Mouse (Mus musculus) hindbrain, embryonic 10.5 days (tissue): ENCODE data around the gene Cbx7. TPM values are rescaled to one million over a fixed set of nuclear protein-coding genes. Genes with fewer than 3 reads are reported as not detected.
"Not testable (repeated sequence)": the region's sequence is repeated elsewhere in the genome, so short reads cannot be mapped to it uniquely, and the experiment has no call there.

ENCODE experiments used
- DNase-seq: peaks from one replicate; pipeline ENCODE4 v3.0.0-alpha.2; 2017; ENCODE audit warnings: low spot score
- H3K27ac ChIP-seq: fragments of 300-500 bp; sonication (generic); 2 replicates; pipeline ENCODE4 v1.5.1; 2016; ENCODE audit warnings: mild to moderate bottlenecking, moderate library complexity
- H3K27me3 ChIP-seq: fragments of 300-500 bp; sonication (generic); 2 replicates; pipeline ENCODE4 v1.6.1; 2016; ENCODE audit warnings: mild to moderate bottlenecking; ENCODE audit not compliant: poor library complexity, insufficient read depth, severe bottlenecking
- H3K36me3 ChIP-seq: fragments of 300-500 bp; sonication (generic); 2 replicates; pipeline ENCODE4 v1.6.1; 2016; ENCODE audit warnings: mild to moderate bottlenecking, moderate library complexity
- H3K4me1 ChIP-seq: fragments of 300-500 bp; sonication (generic); replicated peaks from 2 replicates; pipeline ENCODE4 v1.6.1; 2016; ENCODE audit warnings: mild to moderate bottlenecking
- H3K4me3 ChIP-seq: fragments of 300-500 bp; sonication (generic); 2 replicates; pipeline ENCODE4 v1.5.1; 2016; ENCODE audit warnings: mild to moderate bottlenecking, moderate library complexity
- H3K9me3 ChIP-seq: fragments of 300-500 bp; sonication (generic); 2 replicates; pipeline ENCODE4 v1.6.1; 2016; ENCODE audit warnings: mild to moderate bottlenecking, moderate library complexity
- WGBS: fragments of 180-500 bp; shearing (Covaris S2); methylation state at CpG from one replicate; pipeline ENCODE4 v1.1.7; 2016; 5-methylcytosine and 5-hydroxymethylcytosine counted together
- polyA plus RNA-seq: library from polyadenylated mRNA; unstranded; fragments of >200 nt; fragmentation: Nextera tagmentation; extraction: Ambion mirVana; gene quantifications from 2 replicates; pipeline ENCODE4 v1.2.1, GENCODE M21; 2016

The Cbx7 gene
- polyA plus RNA-seq, 1 experiment from 2014 or later: 2.4 TPM

GRCm38 (mm10) chr15:79905211-79905610 is 65.7 kb downstream of the Cbx7 start:
- DNase-seq: no peak
- 65% methylated on average over 12 of the region's 12 CpGs for WGBS

GRCm38 (mm10) chr15:79904678-79905077 is 66.2 kb downstream of the Cbx7 start:
- WGBS: 85% methylated on average over 11 of the region's 11 CpGs
- not testable (repeated sequence) for DNase-seq

More at GRCm38 (mm10) chr15:79905211-79905610, 65.7 kb downstream of the Cbx7 start:
- no peaks in the 10 kb centered on the region for H3K9me3 ChIP-seq
- no peaks in the 10 kb centered on the region for H3K36me3 ChIP-seq
- no peak overlapping the region for H3K4me3 ChIP-seq
- H3K27me3 ChIP-seq: peaks cover 17% of the 10 kb centered on the region; the same call in 1 of the 2 replicates
- H3K4me1 ChIP-seq: peaks cover 11% of the 10 kb centered on the region
- 0 out of 2 replicates have a peak overlapping the region, but pooled peaks have one; percentile 45 for H3K27ac ChIP-seq

GRCm38 (mm10) chr15:79903963-79904362 is 67.0 kb downstream of the Cbx7 start:
- no peak for DNase-seq
- no peaks in the 10 kb centered on the region for H3K36me3 ChIP-seq
- H3K4me1 ChIP-seq: peaks cover 11% of the 10 kb centered on the region
- H3K4me3 ChIP-seq: no peak overlapping the region
- no peaks in the 10 kb centered on the region for H3K9me3 ChIP-seq
- no peak overlapping the region for H3K27ac ChIP-seq
- peaks cover 17% of the 10 kb centered on the region; the same call in 1 of the 2 replicates for H3K27me3 ChIP-seq

More at GRCm38 (mm10) chr15:79904678-79905077, 66.2 kb downstream of the Cbx7 start:
- H3K36me3 ChIP-seq, H3K9me3 ChIP-seq, H3K4me3 ChIP-seq: not testable (repeated sequence)
- Histone ChIP-seq H3K27me3 (peaks cover 17% of the 10 kb centered on the region; the same call in 1 of the 2 replicates), H3K4me1 (peaks cover 11% of the 10 kb centered on the region), H3K27ac (peak overlapping the region; percentile 45; the same call in 1 of the 2 replicates)

- DNase-seq, H3K9me3 ChIP-seq, H3K27ac ChIP-seq, H3K36me3 ChIP-seq, H3K4me3 ChIP-seq: not testable (repeated sequence)
- Histone ChIP-seq H3K27me3 (peaks cover 17% of the 10 kb centered on the region; the same call in 1 of the 2 replicates), H3K4me1 (peaks cover 11% of the 10 kb centered on the region)
- WGBS: 91% methylated on average over 8 of the region's 8 CpGs
Observed at GRCm38 (mm10) chr15:79903081-79903480, 67.8 kb downstream of the Cbx7 start.

GRCm38 (mm10) chr15:79901399-79901798 is 69.5 kb downstream of the Cbx7 start:
- H3K36me3 ChIP-seq: no peaks in the 10 kb centered on the region
- no peak overlapping the region for H3K4me3 ChIP-seq
- no peak overlapping the region for H3K27ac ChIP-seq
- H3K27me3 ChIP-seq: peaks cover 6% of the 10 kb centered on the region; the same call in 1 of the 2 replicates
- DNase-seq: no peak
- H3K4me1 ChIP-seq: peaks cover 11% of the 10 kb centered on the region
- no peaks in the 10 kb centered on the region for H3K9me3 ChIP-seq
- WGBS: 89% methylated on average over 2 of the region's 2 CpGs

GRCm38 (mm10) chr15:79900751-79901150 is 70.2 kb downstream of the Cbx7 start:
- peaks cover 11% of the 10 kb centered on the region for H3K4me1 ChIP-seq
- H3K4me3 ChIP-seq: no peak overlapping the region
- H3K27me3 ChIP-seq: no peaks in the 10 kb centered on the region
- DNase-seq: no peak
- no peaks in the 10 kb centered on the region for H3K9me3 ChIP-seq
- no peaks in the 10 kb centered on the region for H3K36me3 ChIP-seq
- 75% methylated on average over 7 of the region's 7 CpGs for WGBS
- H3K27ac ChIP-seq: no peak overlapping the region

GRCm38 (mm10) chr15:79899828-79900510 is 71.0 kb downstream of the Cbx7 start:
- Histone ChIP-seq H3K4me3 (no peak overlapping the region), H3K27me3 (no peaks in the 10 kb centered on the region), H3K27ac (no peak overlapping the region), H3K4me1 (peaks cover 5% of the 10 kb centered on the region), H3K9me3 (no peaks in the 10 kb centered on the region), H3K36me3 (no peaks in the 10 kb centered on the region)
- 89% methylated on average over 6 of the region's 6 CpGs for WGBS
- DNase-seq: no peak

GRCm38 (mm10) chr15:79898988-79899387 is 71.9 kb downstream of the Cbx7 start:
- Histone ChIP-seq H3K27me3 (no peaks in the 10 kb centered on the region), H3K4me3 (no peak overlapping the region), H3K27ac (no peak overlapping the region), H3K4me1 (no peaks in the 10 kb centered on the region), H3K9me3 (no peaks in the 10 kb centered on the region), H3K36me3 (no peaks in the 10 kb centered on the region)
- DNase-seq: no peak
- WGBS: 91% methylated on average over 5 of the region's 5 CpGs

- H3K9me3 ChIP-seq: no peaks in the 10 kb centered on the region
- H3K4me1 ChIP-seq: peaks cover 16% of the 10 kb centered on the region
- whole genome bisulfite sequencing: 84% methylated on average over 9 of the region's 9 CpGs
- no peak overlapping the region for H3K27ac ChIP-seq
- no peak for DNase-seq
- H3K27me3 ChIP-seq: peaks cover 20% of the 10 kb centered on the region
- no peaks in the 10 kb centered on the region for H3K36me3 ChIP-seq
- H3K4me3 ChIP-seq: no peak overlapping the region
Observed at GRCm38 (mm10) chr15:79896080-79896725, 74.7 kb downstream of the Cbx7 start.

- H3K4me3 ChIP-seq, H3K27ac ChIP-seq, H3K9me3 ChIP-seq, DNase-seq, H3K36me3 ChIP-seq: not testable (repeated sequence)
- H3K4me1 ChIP-seq: peaks cover 16% of the 10 kb centered on the region
- 88% methylated on average over 12 of the region's 23 CpGs for WGBS
- H3K27me3 ChIP-seq: peaks cover 28% of the 10 kb centered on the region
Observed at GRCm38 (mm10) chr15:79895221-79896079, 75.5 kb downstream of the Cbx7 start.

GRCm38 (mm10) chr15:79894343-79894742 is 76.6 kb downstream of the Cbx7 start:
- H3K27me3 ChIP-seq: peaks cover 33% of the 10 kb centered on the region
- no peaks in the 10 kb centered on the region for H3K36me3 ChIP-seq
- no peak for DNase-seq
- no peaks in the 10 kb centered on the region for H3K9me3 ChIP-seq
- no peak overlapping the region for H3K27ac ChIP-seq
- H3K4me3 ChIP-seq: no peak overlapping the region
- WGBS: 82% methylated on average over 4 of the region's 4 CpGs
- peaks cover 16% of the 10 kb centered on the region for H3K4me1 ChIP-seq

- no peaks in the 10 kb centered on the region for H3K9me3 ChIP-seq
- 67% methylated on average over 3 of the region's 3 CpGs for WGBS
Observed at GRCm38 (mm10) chr15:79893824-79894123, 77.1 kb downstream of the Cbx7 start.

More at GRCm38 (mm10) chr15:79893824-79894123, 77.1 kb downstream of the Cbx7 start:
- Histone ChIP-seq H3K27ac (no peak overlapping the region), H3K4me3 (no peak overlapping the region), H3K27me3 (peaks cover 33% of the 10 kb centered on the region), H3K4me1 (peaks cover 16% of the 10 kb centered on the region), H3K36me3 (no peaks in the 10 kb centered on the region)
- no peak for DNase-seq
